Mouse (Mus musculus): ENCODE measurements around the gene Eps8l2. TPM values are rescaled to one million over a fixed set of nuclear protein-coding genes. Genes with fewer than 3 reads are reported as not detected.

Eps8l2 gene
- polyA plus RNA-seq, 1 experiment from 2014 or later = 76.5 TPM

- TF ChIP-seq CTCF (IDR thresholded peaks at IDR 0.05; ENCODE audit: low read depth) = no peak
Observed at GRCm38 (mm10) chr7:141336296-141336695, 2.4 kb upstream of the Eps8l2 start.

DNA sequence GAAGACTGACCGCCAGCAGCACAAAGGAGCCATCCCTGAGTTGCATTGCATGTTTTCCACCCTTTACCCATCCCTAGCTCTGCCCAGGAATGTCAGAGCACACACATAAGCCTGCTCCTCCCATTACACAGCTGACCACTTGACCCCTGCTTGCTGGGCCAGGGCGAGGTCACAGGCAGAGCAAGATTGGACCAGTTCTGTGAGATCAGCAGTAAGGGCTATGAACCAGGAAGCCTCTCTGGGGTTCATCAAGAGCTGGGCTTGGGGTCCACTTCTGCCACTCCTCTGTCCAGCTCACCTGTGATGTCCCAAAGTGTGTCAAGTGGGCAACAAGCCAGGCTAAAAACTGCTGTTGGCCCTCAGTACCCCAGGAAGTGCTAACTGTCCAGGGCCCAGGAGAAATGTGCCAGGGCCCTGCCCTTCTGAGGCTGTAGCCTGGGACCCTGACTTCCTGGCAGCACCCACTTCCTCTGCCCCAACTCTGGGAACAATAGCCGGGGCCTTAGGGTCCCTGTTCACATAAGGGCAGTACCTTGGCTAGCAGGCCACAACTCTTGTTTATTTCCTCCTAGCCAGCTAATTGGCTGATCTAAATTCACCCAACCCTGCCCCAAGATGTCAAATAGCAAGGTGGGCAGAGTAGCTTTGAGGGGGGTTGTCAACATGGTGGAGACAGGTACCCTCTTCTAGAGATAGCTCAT lies 814 bp upstream of the Eps8l2 start:
- Histone ChIP-seq H3K27ac (peak overlapping the region; percentile 83), H3K4me3 (replicated peaks; ENCODE audit: low read depth, low read length) (no peak overlapping the region), H3K4me1 (replicated peaks; ENCODE audit: insufficient read depth, low read length) (peaks cover 5% of the 10 kb centered on the region; the same call in 1 of the 2 replicates), H3K36me3 (ENCODE audit: insufficient read depth, low read length) (peaks cover 7% of the 10 kb centered on the region), H3K9ac (ENCODE audit: low read depth, low read length) (0 out of 2 replicates have a peak overlapping the region, but pooled peaks have one; percentile 59), H3K4me2 (ENCODE audit: low read length) (peak overlapping the region; percentile 47), H3K27me3 (ENCODE audit: insufficient read depth, low read length) (no peaks in the 10 kb centered on the region), H3K9me3 (replicated peaks; ENCODE audit: low read length) (no peaks in the 10 kb centered on the region)
- DNase-seq (ENCODE audit: low spot score) (no peak), ATAC-seq (replicated peaks; ENCODE audit: low FRiP score, low read depth) (no peak)
- TF ChIP-seq CTCF (IDR thresholded peaks at IDR 0.05; ENCODE audit: low read depth) = no peak
- WGBS = 68% methylated on average over 3 of the region's 3 CpGs

More at GRCm38 (mm10) chr7:141336296-141336695, 2.4 kb upstream of the Eps8l2 start:
- DNase-seq (ENCODE audit: low spot score) (no peak), ATAC-seq (replicated peaks; ENCODE audit: low FRiP score, low read depth) (no peak)
- Histone ChIP-seq H3K4me1 (replicated peaks; ENCODE audit: insufficient read depth, low read length) (peaks cover 5% of the 10 kb centered on the region; the same call in 1 of the 2 replicates), H3K4me2 (ENCODE audit: low read length) (no peak overlapping the region), H3K9me3 (replicated peaks; ENCODE audit: low read length) (no peaks in the 10 kb centered on the region), H3K27ac (no peak overlapping the region), H3K36me3 (ENCODE audit: insufficient read depth, low read length) (peaks cover 7% of the 10 kb centered on the region), H3K9ac (ENCODE audit: low read depth, low read length) (no peak overlapping the region), H3K4me3 (replicated peaks; ENCODE audit: low read depth, low read length) (no peak overlapping the region), H3K27me3 (ENCODE audit: insufficient read depth, low read length) (no peaks in the 10 kb centered on the region)
- WGBS = 82% methylated on average over 3 of the region's 3 CpGs

GRCm38 (mm10) chr7:141339215-141339920 lies 688 bp downstream of the Eps8l2 start:
- DNase-seq (ENCODE audit: low spot score) (no peak), ATAC-seq (replicated peaks; ENCODE audit: low FRiP score, low read depth) (0 out of 2 replicates have a peak, but pooled peaks have one; percentile 6)
- Histone ChIP-seq H3K4me1 (replicated peaks; ENCODE audit: insufficient read depth, low read length) (peaks cover 5% of the 10 kb centered on the region; the same call in 1 of the 2 replicates), H3K27ac (peak overlapping the region; percentile 83), H3K27me3 (ENCODE audit: insufficient read depth, low read length) (no peaks in the 10 kb centered on the region), H3K9me3 (replicated peaks; ENCODE audit: low read length) (no peaks in the 10 kb centered on the region), H3K36me3 (ENCODE audit: insufficient read depth, low read length) (no peaks in the 10 kb centered on the region), H3K9ac (ENCODE audit: low read depth, low read length) (peak overlapping the region; percentile 59), H3K4me2 (ENCODE audit: low read length) (peak overlapping the region; percentile 47), H3K4me3 (replicated peaks; ENCODE audit: low read depth, low read length) (peak overlapping the region; percentile 31)
- WGBS = 31% methylated on average over 20 of the region's 20 CpGs
- no peak for TF ChIP-seq CTCF (IDR thresholded peaks at IDR 0.05; ENCODE audit: low read depth)

- ATAC-seq (replicated peaks; ENCODE audit: low FRiP score, low read depth) = peak; percentile 15
- Histone ChIP-seq H3K36me3 (ENCODE audit: insufficient read depth, low read length) (no peaks in the 10 kb centered on the region), H3K27me3 (ENCODE audit: insufficient read depth, low read length) (no peaks in the 10 kb centered on the region), H3K9me3 (replicated peaks; ENCODE audit: low read length) (no peaks in the 10 kb centered on the region), H3K9ac (ENCODE audit: low read depth, low read length) (peak overlapping the region; percentile 59), H3K27ac (peak overlapping the region; percentile 83), H3K4me1 (replicated peaks; ENCODE audit: insufficient read depth, low read length) (peaks cover 5% of the 10 kb centered on the region; the same call in 1 of the 2 replicates), H3K4me3 (replicated peaks; ENCODE audit: low read depth, low read length) (peak overlapping the region; percentile 31; the same call in 1 of the 2 replicates), H3K4me2 (ENCODE audit: low read length) (peak overlapping the region; percentile 47)
- DNase-seq (ENCODE audit: low spot score) = no peak
- no peak for TF ChIP-seq CTCF (IDR thresholded peaks at IDR 0.05; ENCODE audit: low read depth)
- 59% methylated on average over 7 of the region's 7 CpGs for WGBS
Observed at GRCm38 (mm10) chr7:141340023-141340422, 1.3 kb downstream of the Eps8l2 start.

DNA sequence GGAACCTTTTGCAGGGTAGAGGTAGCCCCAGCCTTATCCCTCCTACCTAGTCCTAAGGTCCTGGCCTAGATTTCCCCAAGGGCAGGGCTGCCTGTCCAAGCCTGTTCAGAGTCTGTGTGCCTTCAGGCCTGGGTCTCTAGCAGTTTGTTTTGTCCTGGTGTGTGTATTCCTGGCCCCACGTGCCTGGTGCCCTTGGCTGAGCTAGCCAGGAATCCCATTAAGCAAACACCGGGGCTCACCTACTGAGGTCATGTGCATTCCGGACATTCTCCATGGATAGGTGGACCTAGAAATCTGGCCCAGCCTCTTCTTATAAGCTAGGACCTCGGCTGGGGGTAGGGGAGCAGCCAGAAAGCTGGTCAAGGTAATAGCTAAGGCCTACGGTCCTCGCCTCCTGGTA lies 1.8 kb downstream of the Eps8l2 start:
- Histone ChIP-seq H3K4me2 (ENCODE audit: low read length) (peak overlapping the region; percentile 47; the same call in 1 of the 2 replicates), H3K27me3 (ENCODE audit: insufficient read depth, low read length) (no peaks in the 10 kb centered on the region), H3K4me3 (replicated peaks; ENCODE audit: low read depth, low read length) (peak overlapping the region; percentile 31; the same call in 1 of the 2 replicates), H3K9ac (ENCODE audit: low read depth, low read length) (peak overlapping the region; percentile 59), H3K27ac (peak overlapping the region; percentile 83), H3K36me3 (ENCODE audit: insufficient read depth, low read length) (no peaks in the 10 kb centered on the region), H3K4me1 (replicated peaks; ENCODE audit: insufficient read depth, low read length) (peaks cover 5% of the 10 kb centered on the region; the same call in 1 of the 2 replicates), H3K9me3 (replicated peaks; ENCODE audit: low read length) (no peaks in the 10 kb centered on the region)
- DNase-seq (ENCODE audit: low spot score) (peak; percentile 48), ATAC-seq (replicated peaks; ENCODE audit: low FRiP score, low read depth) (peak; percentile 58)
- TF ChIP-seq CTCF (IDR thresholded peaks at IDR 0.05; ENCODE audit: low read depth) = no peak
- 59% methylated on average over 6 of the region's 6 CpGs for WGBS

- no peaks in the 10 kb centered on the region for H3K27me3 ChIP-seq (ENCODE audit: insufficient read depth, low read length)
- H3K4me3 ChIP-seq (replicated peaks; ENCODE audit: low read depth, low read length) = no peak overlapping the region
- no peak overlapping the region for H3K4me2 ChIP-seq (ENCODE audit: low read length)
- DNase-seq (ENCODE audit: low spot score) (no peak), ATAC-seq (replicated peaks; ENCODE audit: low FRiP score, low read depth) (no peak)
- 83% methylated on average over 10 of the region's 10 CpGs for WGBS
- no peak overlapping the region for H3K9ac ChIP-seq (ENCODE audit: low read depth, low read length)
- no peak overlapping the region for H3K27ac ChIP-seq
- TF ChIP-seq CTCF (IDR thresholded peaks at IDR 0.05; ENCODE audit: low read depth) = no peak
- peaks cover 5% of the 10 kb centered on the region; the same call in 1 of the 2 replicates for H3K4me1 ChIP-seq (replicated peaks; ENCODE audit: insufficient read depth, low read length)
- H3K9me3 ChIP-seq (replicated peaks; ENCODE audit: low read length) = no peaks in the 10 kb centered on the region
- no peaks in the 10 kb centered on the region for H3K36me3 ChIP-seq (ENCODE audit: insufficient read depth, low read length)
Observed at GRCm38 (mm10) chr7:141341689-141342226, 3.1 kb downstream of the Eps8l2 start.
